Mouse (Mus musculus): ENCODE measurements at regions not wholly inside any gene's neighbourhood (a gene's known extent, or its start where the extent isn't known, plus 50 kb on each side); places are given as distances from the start of the nearest gene placed in this dataset.

DNA sequence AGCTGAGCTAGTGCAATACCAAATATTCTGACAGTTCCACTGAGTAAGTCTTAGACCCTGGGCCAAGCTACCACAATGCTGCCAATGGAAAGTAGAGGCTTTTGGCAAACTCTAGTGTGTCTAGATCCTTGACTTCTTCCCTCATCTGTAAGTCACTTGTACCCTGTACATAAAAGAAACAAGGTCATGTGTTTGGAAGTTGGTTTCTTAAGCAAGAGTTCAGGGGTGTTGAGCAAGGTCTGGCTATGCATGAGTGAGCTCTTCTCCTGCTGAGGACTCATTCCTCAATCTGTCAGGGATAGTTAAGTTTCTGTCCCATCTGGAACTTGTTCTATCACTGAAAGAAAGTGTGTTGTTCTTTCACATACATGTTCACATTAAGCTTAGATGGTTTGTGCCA is 132.9 kb downstream of the Dyrk2 start:
- TF ChIP-seq HCFC1 (IDR thresholded peaks at IDR 0.05; ENCODE audit: low read depth, low read length): no peak
- TF ChIP-seq MAX (IDR thresholded peaks at IDR 0.05; ENCODE audit: low read length): no peak
- TF ChIP-seq CTCF (conservative IDR thresholded peaks at IDR 0.05 in 1 of 2, IDR thresholded peaks at IDR 0.05 in 1 of 2; ENCODE audit: low read depth in 2 of 2, low read length in 2 of 2): no peak
- TF ChIP-seq MAZ (IDR thresholded peaks at IDR 0.05; ENCODE audit: low read depth, low read length): no peak
- TF ChIP-seq POLR2A (IDR thresholded peaks at IDR 0.05; ENCODE audit: low read depth, low read length): no peak
- TF ChIP-seq SIN3A (IDR thresholded peaks at IDR 0.05; ENCODE audit: low read length): no peak
- no peak for TF ChIP-seq EP300 (IDR thresholded peaks at IDR 0.05; ENCODE audit: low read length)
- TF ChIP-seq ETS1 (conservative IDR thresholded peaks at IDR 0.05; ENCODE audit: low read depth, low read length): no peak
- TF ChIP-seq UBTF (IDR thresholded peaks at IDR 0.05; ENCODE audit: low read depth, low read length): no peak
- no peak for TF ChIP-seq MEF2A (IDR thresholded peaks at IDR 0.05; ENCODE audit: borderline replicate concordance, low read depth, low read length)
- TF ChIP-seq CHD2 (IDR thresholded peaks at IDR 0.05; ENCODE audit: low read length): no peak
